Mouse (Mus musculus): ENCODE measurements around the gene Akr1b7. TPM values are rescaled to one million over a fixed set of nuclear protein-coding genes. Genes with fewer than 3 reads are reported as not detected.
"Not testable (repeated sequence)": the region's sequence is repeated elsewhere in the genome, so short reads cannot be mapped to it uniquely, and the experiment has no call there.

Akr1b7 gene
- polyA plus RNA-seq (2017; shearing (Covaris generic)): not detected

- ATAC-seq: no peak
Measured at GRCm38 (mm10) chr6:34412023-34412422, at the start of gene Akr1b7. TSS of gene Akr1b7 (plus strand) at chr6:34412334.

GRCm38 (mm10) chr6:34364217-34365136 lies 47.7 kb upstream of the Akr1b7 start:
- ATAC-seq: peak; percentile 63

- no peak for ATAC-seq
Measured at GRCm38 (mm10) chr6:34367998-34368397, 44.1 kb upstream of the Akr1b7 start.

GRCm38 (mm10) chr6:34370081-34370480 lies 42.1 kb upstream of the Akr1b7 start:
- no peak for ATAC-seq

GRCm38 (mm10) chr6:34371700-34372351 lies 40.3 kb upstream of the Akr1b7 start:
- peak; percentile 89 for ATAC-seq

GRCm38 (mm10) chr6:34373841-34374240 lies 38.3 kb upstream of the Akr1b7 start:
- ATAC-seq: no peak

GRCm38 (mm10) chr6:34375888-34376287 lies 36.2 kb upstream of the Akr1b7 start:
- ATAC-seq: not testable (repeated sequence)

GRCm38 (mm10) chr6:34383401-34383800 lies 28.7 kb upstream of the Akr1b7 start:
- ATAC-seq: no peak

GRCm38 (mm10) chr6:34384110-34384661 lies 27.9 kb upstream of the Akr1b7 start, which contains the start of gene Akr1b10:
TSS of gene Akr1b10 (plus strand) at chr6:34384218.
- peak; percentile 87 for ATAC-seq

- ATAC-seq: no peak
Measured at GRCm38 (mm10) chr6:34384701-34385370, 27.3 kb upstream of the Akr1b7 start.

GRCm38 (mm10) chr6:34388420-34389156 lies 23.5 kb upstream of the Akr1b7 start:
- no peak for ATAC-seq

GRCm38 (mm10) chr6:34395897-34396296 lies 16.2 kb upstream of the Akr1b7 start:
- ATAC-seq: no peak

GRCm38 (mm10) chr6:34398431-34398830 lies 13.7 kb upstream of the Akr1b7 start:
- ATAC-seq: no peak

- no peak for ATAC-seq
Measured at GRCm38 (mm10) chr6:34399606-34400220, 12.4 kb upstream of the Akr1b7 start.

GRCm38 (mm10) chr6:34400696-34401095 lies 11.4 kb upstream of the Akr1b7 start:
- no peak for ATAC-seq

GRCm38 (mm10) chr6:34406746-34407145 lies 5.4 kb upstream of the Akr1b7 start:
- ATAC-seq: no peak

- ATAC-seq: no peak
Measured at GRCm38 (mm10) chr6:34407403-34407802, 4.7 kb upstream of the Akr1b7 start.

GRCm38 (mm10) chr6:34412688-34413087 lies 554 bp downstream of the Akr1b7 start:
- no peak for ATAC-seq

- not testable (repeated sequence) for ATAC-seq
Measured at GRCm38 (mm10) chr6:34413386-34413785, 1.3 kb downstream of the Akr1b7 start.

GRCm38 (mm10) chr6:34416521-34416920 lies 4.4 kb downstream of the Akr1b7 start:
- no peak for ATAC-seq

- no peak for ATAC-seq
Measured at GRCm38 (mm10) chr6:34419071-34419470, 6.9 kb downstream of the Akr1b7 start.

- no peak for ATAC-seq
Measured at GRCm38 (mm10) chr6:34439006-34439405, 26.9 kb downstream of the Akr1b7 start.

Data from activated CD4-positive, CD25-positive, alpha-beta regulatory T cell, adult 4 months (primary cell).